9 mouse cellular contexts compared by ENCODE assay signal in genomic region chr13:21327424-21327823, GRCm38 (mm10). TPM values are rescaled to one million over a fixed set of nuclear protein-coding genes. Genes with fewer than 3 reads are reported as not detected.
DNase-seq lines count a peak whose midpoint lies in the region; ATAC-seq lines count a peak whose summit lies in the region.
"Had no signal": no experiment of that assay in that cellular context is flagged by ENCODE, and none has a peak within 500 bp of the region (broad histone marks: within the 10 kb centered on the region; RNA-seq: fewer than 3 reads in every experiment).

No protein-coding gene starts in this region.

- H3K4me1 ChIP-seq in kidney, embryonic 16.5 days (ENCODE audit: insufficient read depth, low read length), result peaks cover 9% of the 10 kb centered on the region; the same call in 1 of the 2 replicates
- H3K4me1 ChIP-seq in forebrain, embryonic 13.5 days, result peaks cover 8% of the 10 kb centered on the region
- no peaks in the 10 kb centered on the region; the same call in 1 of the 2 replicates for H3K4me1 ChIP-seq in liver, embryonic 11.5 days (replicated peaks; ENCODE audit: control insufficient read depth, insufficient read depth, low read length)
- H3K4me1 ChIP-seq in stomach, embryonic 14.5 days (ENCODE audit: control insufficient read depth, insufficient read depth, low read length), result 0 out of 2 replicates have a peak, but pooled peaks cover 6% of the 10 kb centered on the region

- peak overlapping the region; percentile 53 for H3K4me3 ChIP-seq in kidney, embryonic 16.5 days (ENCODE audit: low read length)
- H3K4me3 ChIP-seq in forebrain, embryonic 13.5 days, result peak overlapping the region; percentile 42
- peak overlapping the region; percentile 55 for H3K4me3 ChIP-seq in liver, embryonic 11.5 days (ENCODE audit: low read depth, low read length)
- peak overlapping the region; percentile 38 for H3K4me3 ChIP-seq in stomach, embryonic 14.5 days (ENCODE audit: low read depth, low read length)

- H3K9me3 ChIP-seq in kidney, embryonic 16.5 days (ENCODE audit: low read length), result no peaks in the 10 kb centered on the region
- H3K9me3 ChIP-seq in forebrain, embryonic 13.5 days (replicated peaks), result no peaks in the 10 kb centered on the region
- no peaks in the 10 kb centered on the region for H3K9me3 ChIP-seq in liver, embryonic 11.5 days (ENCODE audit: control insufficient read depth, low read length)
- H3K9me3 ChIP-seq in stomach, embryonic 14.5 days (ENCODE audit: control insufficient read depth, low read depth, low read length), result no peaks in the 10 kb centered on the region

- ATAC-seq in kidney, embryonic 16.5 days (ENCODE audit: low FRiP score, low TSS enrichment), result peak; percentile 79; the same call in 1 of the 2 replicates
- peak; percentile 67; the same call in 1 of the 2 replicates for ATAC-seq in forebrain, embryonic 13.5 days
- ATAC-seq in liver, embryonic 11.5 days (replicated peaks; ENCODE audit: low FRiP score), result peak; percentile 63
- ATAC-seq in stomach, embryonic 14.5 days (ENCODE audit: insufficient number of reproducible peaks, insufficient read depth, low FRiP score, low read depth), result no peak

- no peaks in the 10 kb centered on the region for H3K27me3 ChIP-seq in kidney, embryonic 16.5 days (ENCODE audit: insufficient read depth, low read length)
- 0 out of 2 replicates have a peak, but pooled peaks cover 8% of the 10 kb centered on the region for H3K27me3 ChIP-seq in forebrain, embryonic 13.5 days
- peaks cover 11% of the 10 kb centered on the region for H3K27me3 ChIP-seq in liver, embryonic 11.5 days (replicated peaks; ENCODE audit: control insufficient read depth, insufficient read depth, low read length)
- no peaks in the 10 kb centered on the region for H3K27me3 ChIP-seq in stomach, embryonic 14.5 days (ENCODE audit: control insufficient read depth, insufficient read depth, low read length)

- H3K4me2 ChIP-seq in kidney, embryonic 16.5 days (replicated peaks; ENCODE audit: low read depth, low read length), result peak overlapping the region; percentile 69
- peak overlapping the region; percentile 61 for H3K4me2 ChIP-seq in forebrain, embryonic 13.5 days
- H3K4me2 ChIP-seq in liver, embryonic 11.5 days, result peak overlapping the region; percentile 72
- peak overlapping the region; percentile 69 for H3K4me2 ChIP-seq in stomach, embryonic 14.5 days (replicated peaks; ENCODE audit: low read depth, low read length)

- H3K27ac ChIP-seq in kidney, embryonic 16.5 days (ENCODE audit: low read length), result no peak overlapping the region
- no peak overlapping the region for H3K27ac ChIP-seq in forebrain, embryonic 13.5 days
- H3K27ac ChIP-seq in liver, embryonic 11.5 days (ENCODE audit: low read depth, low read length), result no peak overlapping the region
- no peak overlapping the region for H3K27ac ChIP-seq in stomach, embryonic 14.5 days (ENCODE audit: low read length)

- H3K36me3 ChIP-seq in kidney, embryonic 16.5 days (ENCODE audit: insufficient read depth, low read length), result no peaks in the 10 kb centered on the region
- no peaks in the 10 kb centered on the region for H3K36me3 ChIP-seq in forebrain, embryonic 13.5 days (ENCODE audit: poor library complexity, severe bottlenecking)
- H3K36me3 ChIP-seq in liver, embryonic 11.5 days (ENCODE audit: control insufficient read depth, insufficient read depth, low read length), result no peaks in the 10 kb centered on the region
- no peaks in the 10 kb centered on the region for H3K36me3 ChIP-seq in stomach, embryonic 14.5 days (ENCODE audit: control insufficient read depth, insufficient read depth, low read length)

- H3K9ac ChIP-seq in kidney, embryonic 16.5 days (replicated peaks; ENCODE audit: low read length), result peak overlapping the region; percentile 42
- H3K9ac ChIP-seq in forebrain, embryonic 13.5 days, result peak overlapping the region; percentile 54; the same call in 1 of the 2 replicates
- H3K9ac ChIP-seq in liver, embryonic 11.5 days (ENCODE audit: low read depth, low read length), result no peak overlapping the region
- 0 out of 2 replicates have a peak overlapping the region, but pooled peaks have one; percentile 18 for H3K9ac ChIP-seq in stomach, embryonic 14.5 days (replicated peaks; ENCODE audit: low read depth, low read length)

- DNase-seq in kidney, adult 9 months, result no peak
- peak; percentile 35 for DNase-seq in NIH3T3 (ENCODE audit: low read depth)
- peak; percentile 40 for DNase-seq in liver, embryonic 11.5 days (ENCODE audit: low spot score)
- DNase-seq in layer of hippocampus, adult 9-11 months, result no peak
- DNase-seq in gastrocnemius, postnatal 4 days (ENCODE audit: low spot score in 2 of 2), result no peak

- WGBS in kidney, embryonic 16.5 days, result 2% methylated on average over 9 of the region's 9 CpGs
- under 1% methylated on average over 9 of the region's 9 CpGs for WGBS in forebrain, embryonic 13.5 days
- 2% methylated on average over 9 of the region's 9 CpGs for WGBS in liver, embryonic 11.5 days
- 2% methylated on average over 9 of the region's 9 CpGs for WGBS in stomach, embryonic 14.5 days

RNA-seq across cellular contexts. Expression of gene Gpx6, which starts 15.5 kb away (rescaled TPM):
- polyA plus RNA-seq in kidney, embryonic 16.5 days (2015; fragmentation: Nextera tagmentation; extraction: Ambion mirVana), result 10.7 and 11.8 TPM in 2 replicates
- not detected in 2 replicates for polyA plus RNA-seq in forebrain, embryonic 13.5 days (2015; fragmentation: Nextera tagmentation; extraction: Ambion mirVana)
- not detected in 2 replicates for polyA plus RNA-seq in liver, embryonic 11.5 days (2014; fragmentation: Nextera tagmentation; extraction: Ambion mirVana)
- not detected in 2 replicates for polyA plus RNA-seq in stomach, embryonic 14.5 days (2014; fragmentation: Nextera tagmentation; extraction: Ambion mirVana)
- not detected for total RNA-seq in gastrocnemius, postnatal 4 days (2021)
- total RNA-seq: common myeloid progenitor, adult 5-6 weeks had no signal

RNA-seq across cellular contexts. Expression of gene Olfr1367, which starts 19.3 kb away (rescaled TPM):
- polyA plus RNA-seq in kidney, embryonic 16.5 days (2015; fragmentation: Nextera tagmentation; extraction: Ambion mirVana), result not detected in 2 replicates
- not detected in 2 replicates for polyA plus RNA-seq in forebrain, embryonic 13.5 days (2015; fragmentation: Nextera tagmentation; extraction: Ambion mirVana)
- polyA plus RNA-seq in liver, embryonic 11.5 days (2014; fragmentation: Nextera tagmentation; extraction: Ambion mirVana), result not detected in 2 replicates
- polyA plus RNA-seq in stomach, embryonic 14.5 days (2014; fragmentation: Nextera tagmentation; extraction: Ambion mirVana), result not detected in 2 replicates
- not detected for total RNA-seq in gastrocnemius, postnatal 4 days (2021)
- total RNA-seq: common myeloid progenitor, adult 5-6 weeks had no signal

RNA-seq across cellular contexts. Expression of gene Gpx5, which starts 34.9 kb away (rescaled TPM):
- polyA plus RNA-seq in kidney, embryonic 16.5 days (2015; fragmentation: Nextera tagmentation; extraction: Ambion mirVana), result not detected in 2 replicates
- not detected in 2 replicates for polyA plus RNA-seq in forebrain, embryonic 13.5 days (2015; fragmentation: Nextera tagmentation; extraction: Ambion mirVana)
- polyA plus RNA-seq in liver, embryonic 11.5 days (2014; fragmentation: Nextera tagmentation; extraction: Ambion mirVana), result not detected in 2 replicates
- not detected in 2 replicates for polyA plus RNA-seq in stomach, embryonic 14.5 days (2014; fragmentation: Nextera tagmentation; extraction: Ambion mirVana)
- total RNA-seq in gastrocnemius, postnatal 4 days (2021), result not detected
- total RNA-seq: common myeloid progenitor, adult 5-6 weeks had no signal

RNA-seq across cellular contexts. Expression of gene Zscan12, which starts 35.2 kb away (rescaled TPM):
- polyA plus RNA-seq in kidney, embryonic 16.5 days (2015; fragmentation: Nextera tagmentation; extraction: Ambion mirVana), result 12.9 and 13.9 TPM in 2 replicates
- 16.4 and 18.1 TPM in 2 replicates for polyA plus RNA-seq in forebrain, embryonic 13.5 days (2015; fragmentation: Nextera tagmentation; extraction: Ambion mirVana)
- polyA plus RNA-seq in liver, embryonic 11.5 days (2014; fragmentation: Nextera tagmentation; extraction: Ambion mirVana), result 10.2 and 12.0 TPM in 2 replicates
- 11.5 and 12.3 TPM in 2 replicates for polyA plus RNA-seq in stomach, embryonic 14.5 days (2014; fragmentation: Nextera tagmentation; extraction: Ambion mirVana)
- 1 to 10 TPM; 8.2 to 8.5 TPM for total RNA-seq in gastrocnemius, postnatal 4 days (2021)

Comparison
In these comparisons a context has a peak if more than half of its experiments do, and no peak if none do; other contexts are left out.
1. DNase-seq: peak in NIH3T3 (single experiment) and liver, embryonic 11.5 days (single experiment); none in kidney, adult 9 months (single experiment), layer of hippocampus, adult 9-11 months (single experiment) and gastrocnemius, postnatal 4 days (0 of 2).
2. RNA of gene Gpx6, which starts 15.5 kb away (polyA plus RNA-seq): 10.7 to 11.8 TPM in kidney, embryonic 16.5 days; not detected in liver, embryonic 11.5 days, not detected in forebrain, embryonic 13.5 days and not detected in stomach, embryonic 14.5 days; every median in the first group is over 10 times any median in the second.
3. Peak in every context shown above with its lines, with median percentiles within 50 percentile points of each other: H3K4me2 ChIP-seq and H3K4me3 ChIP-seq.